Mouse (Mus musculus): ENCODE data around the gene Hoxd10. TPM values are rescaled to one million over a fixed set of nuclear protein-coding genes. Genes with fewer than 3 reads are reported as not detected.

Gene Hoxd10
- total RNA-seq, 2 experiments from 2014 or later = 1.5 to 4.5 TPM

- DNase-seq = no peak
These were observed 9.9 kb upstream of the Hoxd10 start for GRCm38 (mm10) chr2:74681594-74682531.

GRCm38 (mm10) chr2:74682796-74683195 lies 8.9 kb upstream of the Hoxd10 start:
- DNase-seq = no peak

GRCm38 (mm10) chr2:74683471-74683951 lies 8.2 kb upstream of the Hoxd10 start:
- no peak for DNase-seq

- DNase-seq = no peak
These were observed 7.6 kb upstream of the Hoxd10 start for GRCm38 (mm10) chr2:74684106-74684505.

- no peak for DNase-seq
These were observed 6.6 kb upstream of the Hoxd10 start for GRCm38 (mm10) chr2:74685059-74685603.

GRCm38 (mm10) chr2:74686301-74686987 lies 5.3 kb upstream of the Hoxd10 start:
- no peak for DNase-seq

GRCm38 (mm10) chr2:74686988-74687697 lies 4.6 kb upstream of the Hoxd10 start:
- no peak for DNase-seq

- no peak for DNase-seq
These were observed 3.8 kb upstream of the Hoxd10 start for GRCm38 (mm10) chr2:74687698-74688555.

GRCm38 (mm10) chr2:74688795-74689573 lies 2.7 kb upstream of the Hoxd10 start:
- no peak for DNase-seq

GRCm38 (mm10) chr2:74689574-74690337 lies 2.0 kb upstream of the Hoxd10 start:
- no peak for DNase-seq

- DNase-seq = no peak
These were observed 1.4 kb upstream of the Hoxd10 start for GRCm38 (mm10) chr2:74690338-74690716.

GRCm38 (mm10) chr2:74691995-74692807 lies 477 bp downstream of the Hoxd10 start:
- DNase-seq = no peak

- DNase-seq = no peak
These were observed 1.2 kb downstream of the Hoxd10 start for GRCm38 (mm10) chr2:74692808-74693431.

GRCm38 (mm10) chr2:74693432-74693827 lies 1.7 kb downstream of the Hoxd10 start:
- no peak for DNase-seq

GRCm38 (mm10) chr2:74694066-74694465 lies 2.3 kb downstream of the Hoxd10 start:
- DNase-seq = no peak

- DNase-seq = no peak
These were observed 3.7 kb downstream of the Hoxd10 start for GRCm38 (mm10) chr2:74695383-74695782.

GRCm38 (mm10) chr2:74695813-74696430 lies 4.2 kb downstream of the Hoxd10 start:
- DNase-seq = no peak

Data from gastrocnemius, postnatal 25 days (tissue).